Mouse (Mus musculus): Measurements from ENCODE around the gene Cib1. TPM values are rescaled to one million over a fixed set of nuclear protein-coding genes. Genes with fewer than 3 reads are reported as not detected.

Gene Cib1
- total RNA-seq, 2 experiments from 2014 or later, result 50.6 to 54.9 TPM

DNA sequence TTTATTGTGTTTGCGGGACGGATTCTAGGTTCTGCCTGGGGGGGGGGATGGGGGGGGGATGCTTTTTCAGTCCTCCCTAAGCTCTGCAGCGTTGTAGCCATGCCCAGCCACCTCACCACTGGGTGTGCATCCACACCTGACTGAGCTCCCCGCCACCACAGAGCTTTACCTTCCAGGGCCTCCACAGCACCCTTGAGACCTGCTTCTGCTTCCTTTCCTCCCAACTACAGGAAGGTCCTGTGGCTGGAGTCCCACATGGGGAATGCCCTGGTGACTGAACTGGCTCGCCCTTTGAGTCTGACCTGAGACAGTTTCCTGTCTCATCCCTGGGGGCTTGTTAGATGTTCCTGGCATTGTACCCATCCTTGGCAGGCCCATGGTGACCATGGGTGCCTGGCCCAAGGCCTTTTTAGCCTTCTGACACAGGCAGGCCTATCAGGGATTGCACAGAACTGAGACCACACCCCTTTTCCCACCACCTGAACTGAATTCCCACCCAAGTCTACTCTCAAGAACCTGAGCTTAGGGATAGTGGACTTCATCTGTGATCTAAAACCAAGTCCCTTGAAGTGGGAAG, 31.6 kb downstream of the Cib1 start:
- DNase-seq, result peak; percentile 75

DNA sequence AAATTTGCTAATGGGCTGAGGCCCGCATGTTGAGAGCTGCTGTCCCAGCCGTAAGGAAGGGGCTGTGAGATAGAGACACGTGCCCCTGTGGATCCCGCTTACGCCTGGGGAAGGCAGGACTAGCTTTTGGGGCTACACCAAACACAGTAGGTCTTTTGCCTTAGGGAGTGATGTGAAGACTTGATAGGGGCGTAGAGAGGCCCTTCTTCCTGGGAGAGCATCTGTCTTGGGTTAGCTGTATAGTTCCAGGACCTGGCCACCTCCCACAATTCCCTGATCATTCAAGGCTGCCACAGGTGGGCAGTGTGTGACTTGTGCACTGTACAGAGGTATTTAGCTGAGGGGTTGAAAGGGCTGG, 32.0 kb downstream of the Cib1 start:
- DNase-seq, result no peak

DNA sequence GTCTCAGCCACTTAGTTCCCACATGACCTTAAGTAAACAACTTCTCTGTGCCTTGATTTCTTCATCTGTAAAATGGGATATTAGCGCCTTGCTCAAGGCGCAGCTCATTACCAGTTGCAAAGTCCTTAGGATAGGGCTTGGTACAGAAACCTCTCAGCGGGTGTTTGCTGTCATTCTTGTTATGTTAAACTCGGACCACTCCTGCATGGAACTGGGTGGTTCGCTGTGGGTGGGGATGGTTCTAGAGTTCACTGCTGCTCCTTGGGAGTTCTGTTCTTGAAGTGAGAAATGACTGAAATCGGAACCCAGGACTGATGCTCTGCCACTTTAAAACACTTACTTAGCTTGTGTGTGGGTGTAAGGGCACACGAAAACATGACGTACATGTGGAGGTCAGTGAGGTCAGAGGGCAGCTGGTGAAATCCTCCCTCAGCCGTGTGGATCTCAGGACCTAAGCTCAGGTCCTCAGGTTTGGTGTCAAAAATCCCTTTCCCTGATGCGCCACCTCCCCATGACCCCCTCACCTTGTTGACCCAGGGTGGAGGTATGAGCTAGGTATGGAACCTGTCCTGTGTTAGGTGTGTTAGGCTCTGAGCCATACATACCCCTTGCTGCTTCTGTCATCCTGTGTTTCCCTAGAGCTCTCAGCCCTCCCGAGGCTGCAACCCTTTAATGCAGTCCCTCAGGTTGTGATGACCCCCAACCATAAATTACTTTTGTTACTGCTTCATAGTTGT, 32.6 kb downstream of the Cib1 start:
- DNase-seq, result no peak

DNA sequence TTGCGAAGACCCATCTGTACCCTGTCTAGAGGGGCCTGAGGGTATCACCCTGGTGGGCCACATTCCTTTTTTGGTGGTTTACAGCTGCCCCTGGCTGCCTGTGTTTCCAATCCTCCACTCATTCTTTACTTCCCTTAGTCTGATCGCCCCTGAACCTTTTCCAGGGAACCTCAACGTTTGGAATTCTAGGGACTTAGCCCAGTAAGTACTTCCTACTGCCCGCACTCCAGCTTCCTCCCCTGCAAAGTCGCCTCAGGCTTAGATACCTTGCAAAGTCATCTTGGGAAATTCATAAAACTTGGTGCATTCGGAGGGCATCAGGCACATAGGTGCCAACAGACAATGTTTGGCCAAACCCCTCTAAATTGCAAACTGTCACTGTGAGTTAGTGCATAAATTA, 33.3 kb downstream of the Cib1 start:
- DNase-seq, result no peak

DNA sequence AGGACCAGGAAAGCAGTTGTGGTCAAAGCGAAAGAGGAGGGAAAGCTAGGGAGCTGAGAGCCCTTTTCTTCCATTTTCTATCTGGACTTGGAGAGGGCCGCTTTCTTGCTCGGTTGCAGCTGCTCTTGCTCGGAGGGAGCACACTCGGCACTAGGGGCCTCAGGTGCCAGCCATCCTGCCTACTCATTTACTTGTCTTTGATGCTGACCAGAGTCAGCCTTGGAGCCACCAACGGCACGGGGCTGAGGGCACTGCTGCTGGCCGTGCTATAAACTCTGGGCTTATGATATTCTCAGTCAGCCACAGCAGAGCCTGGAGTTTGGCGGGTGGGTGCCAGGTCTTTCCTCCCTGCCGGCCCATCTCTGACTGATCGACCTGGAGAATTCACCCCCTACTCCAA, 33.8 kb downstream of the Cib1 start:
- DNase-seq, result peak; percentile 47

DNA sequence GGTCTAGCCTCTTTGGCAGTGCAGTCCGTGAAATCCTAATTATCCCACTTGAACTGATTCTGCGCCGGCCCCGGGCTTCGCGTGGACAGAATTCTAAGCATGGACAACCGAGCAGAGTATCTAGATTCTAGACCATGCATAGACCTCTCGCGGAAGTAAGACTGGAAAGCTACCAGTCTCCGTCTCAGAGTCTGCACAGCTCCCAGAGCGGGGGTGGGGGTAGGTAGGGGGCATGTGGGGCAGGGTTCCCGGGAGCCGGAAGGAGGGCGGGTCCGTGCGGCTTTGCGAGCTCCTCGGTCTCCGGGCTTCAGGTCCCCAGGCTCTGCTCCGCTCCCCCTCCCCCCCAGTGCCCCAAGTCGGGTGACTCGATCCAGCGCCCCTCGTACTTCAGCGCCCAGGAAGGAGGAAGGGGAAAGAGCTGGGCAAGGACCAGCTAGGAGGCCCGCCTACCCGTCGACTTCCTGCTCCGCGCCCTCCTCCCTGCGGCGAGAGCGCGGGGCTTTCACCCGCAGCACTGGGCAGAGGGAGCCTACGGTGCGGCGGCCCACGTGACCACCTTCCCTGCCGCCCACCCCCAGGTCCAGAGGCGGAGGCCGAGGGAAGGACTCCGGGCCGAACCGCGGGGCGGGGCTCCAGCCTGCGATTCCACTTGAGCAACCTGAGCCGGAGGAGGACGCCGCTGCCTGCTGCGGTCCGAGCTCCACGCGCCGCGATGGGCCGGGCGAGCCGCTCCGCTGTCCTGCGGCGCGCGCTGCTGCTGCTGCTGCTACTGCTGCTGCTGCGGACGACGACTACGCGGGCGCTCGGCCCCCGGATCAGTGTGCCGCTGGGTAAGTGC, 34.5 kb downstream of the Cib1 start:
- peak; percentile 89 for DNase-seq

DNA sequence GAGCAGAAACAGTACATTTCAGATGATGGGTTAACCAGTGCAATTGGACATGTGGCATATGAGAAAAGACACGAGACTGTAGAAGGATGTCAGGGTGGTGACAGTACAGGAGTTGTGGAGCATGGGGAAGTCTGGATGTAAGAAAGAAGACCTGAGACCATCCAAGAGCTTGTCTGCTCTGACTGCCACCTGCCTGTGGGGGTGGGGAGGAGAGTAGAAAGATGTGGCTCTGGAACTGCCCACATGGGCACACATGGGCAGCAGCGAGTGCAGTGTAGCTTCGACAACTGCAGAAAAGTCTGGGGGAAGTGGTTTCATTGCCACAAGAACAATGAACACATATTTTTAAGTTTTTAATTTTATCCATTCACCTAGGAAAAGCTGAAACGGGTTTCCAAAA, 35.2 kb downstream of the Cib1 start:
- no peak for DNase-seq

DNA sequence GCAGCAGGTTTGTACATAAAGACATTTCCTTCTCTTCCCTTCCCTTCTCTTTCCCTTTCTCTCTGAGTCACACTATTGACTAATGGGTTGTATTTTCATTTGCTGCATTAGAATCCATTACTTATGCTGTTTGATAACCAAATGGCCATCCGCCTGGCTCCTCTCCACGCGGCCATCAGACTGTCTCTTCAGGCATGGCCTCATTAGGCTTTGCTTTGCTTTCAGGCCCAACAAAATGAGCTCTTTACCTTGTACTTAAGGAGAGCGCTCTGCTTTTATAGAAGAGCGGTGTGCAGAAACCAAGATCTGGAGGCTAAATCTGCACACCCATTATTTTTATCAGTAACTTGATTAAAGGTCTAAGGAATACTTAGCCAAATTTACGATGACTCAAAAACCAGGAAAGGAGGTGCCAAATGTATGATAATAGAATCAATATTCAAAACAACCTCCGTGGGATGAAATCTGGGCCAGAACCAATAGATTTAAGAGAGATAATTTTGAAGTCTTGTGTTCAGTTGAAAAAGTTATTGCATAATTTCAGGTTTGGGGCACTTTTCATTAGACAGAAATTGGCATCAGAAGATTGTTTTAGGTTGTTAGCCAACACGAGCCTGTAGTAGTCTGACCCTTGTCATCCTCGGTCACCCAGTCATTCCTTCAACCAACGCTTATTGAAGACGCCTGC, 36.9 kb downstream of the Cib1 start:
- DNase-seq, result no peak

DNA sequence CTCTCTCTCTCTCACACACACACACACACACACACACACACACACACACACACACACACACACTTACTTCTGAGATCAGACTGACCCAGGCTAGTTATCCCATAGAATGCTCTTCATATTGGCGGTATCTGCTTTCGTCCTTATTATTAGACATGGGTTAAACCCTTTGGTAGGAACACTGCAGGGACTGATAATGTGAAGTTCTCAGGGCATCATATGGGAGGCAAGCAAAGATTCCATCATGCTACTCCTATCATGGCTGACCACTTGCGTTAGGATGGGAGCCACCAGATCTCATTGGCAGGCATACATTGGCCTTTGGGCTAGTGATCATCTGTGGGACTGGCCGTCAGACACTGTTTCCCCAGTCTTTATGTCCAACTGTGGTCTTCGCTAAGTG, 37.5 kb downstream of the Cib1 start:
- no peak for DNase-seq

DNA sequence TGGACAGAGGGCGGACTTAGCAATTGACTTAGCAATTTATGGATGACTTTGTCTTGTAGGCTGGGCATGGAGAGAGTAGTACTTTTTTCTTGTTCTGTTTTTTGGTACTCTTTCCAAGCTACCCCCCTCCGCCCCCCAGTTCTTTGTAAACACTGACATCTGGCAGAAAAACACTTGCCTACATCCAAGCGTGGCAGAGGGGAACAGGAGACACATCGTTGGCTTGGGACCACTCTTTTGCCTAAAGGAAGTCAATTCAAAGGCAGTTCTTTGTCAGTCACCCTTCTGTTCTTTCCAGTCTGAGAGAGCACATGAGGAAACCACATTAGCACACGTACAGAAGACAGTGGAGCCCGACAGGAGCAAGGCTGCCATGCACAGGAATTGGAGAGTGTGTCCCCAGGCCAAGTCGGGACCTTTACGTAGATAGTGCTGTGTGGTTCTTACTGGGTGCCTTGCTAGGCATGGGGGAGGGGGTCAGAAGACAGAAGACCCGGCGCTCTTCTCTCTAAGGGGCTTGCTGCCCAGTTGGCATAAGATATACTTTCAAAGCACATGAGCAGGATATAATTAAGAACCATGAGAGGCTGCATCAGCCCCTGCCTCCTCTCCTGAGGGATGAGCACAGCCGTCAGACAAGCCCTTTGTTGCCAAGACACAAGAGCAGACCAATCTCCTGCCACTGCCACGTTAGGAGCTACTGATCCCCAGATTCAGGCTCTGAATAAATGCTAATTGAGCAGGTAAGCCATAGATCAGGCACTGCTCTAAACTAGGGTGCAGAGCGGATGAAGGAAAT, 38.5 kb downstream of the Cib1 start:
- DNase-seq, result no peak

DNA sequence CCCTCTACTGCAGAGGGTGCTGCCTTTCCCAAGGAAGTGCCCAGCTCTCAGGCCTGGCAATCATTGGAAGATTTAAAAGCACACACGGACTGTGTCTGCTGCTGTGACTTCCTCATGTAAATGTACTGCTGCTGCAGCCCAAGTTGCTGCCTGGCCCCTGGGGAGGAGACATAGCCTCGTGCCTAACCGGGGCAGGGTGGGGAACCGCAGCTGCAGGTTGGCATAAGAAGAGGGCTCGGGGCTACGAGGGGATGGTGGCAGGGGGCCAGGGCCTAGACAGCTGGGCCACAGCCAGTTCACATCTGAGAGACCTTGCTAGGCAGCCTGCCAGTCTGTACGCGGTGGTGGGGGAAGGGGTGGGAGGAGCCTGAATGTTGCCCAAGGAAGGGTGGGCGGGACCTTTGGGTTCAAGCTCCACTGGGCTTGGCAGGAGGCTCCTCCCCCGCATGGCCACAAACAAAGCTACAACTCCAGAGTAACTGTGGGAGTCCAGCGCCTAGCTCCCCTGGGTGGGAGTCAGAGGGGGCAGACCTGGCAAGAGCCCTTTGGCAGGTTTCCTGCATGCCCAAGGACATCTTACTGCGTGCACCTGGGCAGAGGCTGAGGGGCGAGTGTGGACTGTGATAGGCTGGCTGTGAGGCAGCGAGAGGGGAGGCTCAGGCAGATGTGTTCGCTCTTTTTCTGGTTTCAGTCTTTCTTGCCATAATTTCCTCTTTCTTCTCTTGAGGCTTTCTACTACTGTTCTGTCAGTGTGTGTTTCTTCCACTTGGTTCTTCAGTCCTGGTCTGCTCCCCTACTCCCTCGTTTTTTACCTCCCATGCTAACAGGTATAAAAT, 40.2 kb downstream of the Cib1 start:
- DNase-seq, result peak; percentile 94

DNA sequence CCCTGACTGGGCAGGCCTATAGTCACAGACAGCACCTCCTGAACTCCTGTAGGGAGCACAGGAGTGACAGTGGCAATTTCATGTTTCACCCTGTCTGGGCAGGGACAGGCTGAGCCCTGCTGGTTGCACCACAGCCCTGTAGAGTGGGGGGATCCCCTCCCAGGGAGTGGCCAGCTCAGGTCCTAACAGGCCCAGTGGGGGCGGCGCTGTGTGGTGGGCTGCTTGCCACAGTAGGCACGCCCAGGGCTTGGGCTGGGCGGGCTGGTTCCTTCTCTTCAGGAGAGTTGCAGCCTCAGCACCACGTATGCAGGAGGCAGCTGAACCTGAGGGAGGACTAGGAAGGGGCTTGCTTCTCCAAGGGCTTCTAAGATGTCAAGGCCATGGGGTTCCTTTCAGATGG, 41.2 kb downstream of the Cib1 start:
- peak; percentile 55 for DNase-seq

DNA sequence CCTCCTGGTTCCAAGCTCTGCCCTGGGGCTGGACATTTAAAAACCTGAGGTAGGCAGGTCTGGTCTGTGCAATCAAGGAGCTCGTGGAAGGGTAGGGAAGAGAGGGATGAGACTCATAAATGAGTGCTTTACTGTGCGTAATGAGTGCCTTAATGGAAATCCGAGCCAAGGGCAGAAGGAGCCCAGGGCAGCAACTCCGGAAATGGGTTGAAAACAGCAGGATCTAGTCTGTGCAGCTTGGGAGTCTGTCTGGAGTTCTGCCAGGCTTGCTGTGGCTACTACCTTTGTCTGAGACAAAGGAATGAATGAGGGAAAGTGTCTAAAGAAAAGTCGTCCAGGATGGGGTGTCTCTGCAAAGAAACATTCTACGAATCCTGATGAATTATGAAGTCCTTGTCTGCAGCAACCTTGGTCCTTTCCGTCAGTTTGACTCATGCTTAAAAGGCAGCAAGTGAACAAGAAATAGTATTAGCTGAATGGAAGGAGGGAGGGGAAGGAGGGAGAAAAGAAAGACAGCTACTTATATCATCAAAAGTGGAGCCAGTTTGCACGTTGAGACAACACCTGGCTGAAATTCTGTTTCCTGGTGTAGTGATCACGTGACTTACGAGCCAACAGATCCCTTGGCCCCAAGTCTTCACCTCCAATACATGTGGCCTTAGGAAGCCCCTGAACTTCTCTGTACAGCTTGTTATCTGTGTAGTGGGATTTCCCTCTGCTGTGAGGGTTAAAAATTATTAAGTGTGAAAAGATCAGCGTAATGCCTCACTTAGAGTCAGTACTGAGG, 43.3 kb downstream of the Cib1 start:
- DNase-seq, result peak; percentile 61

DNA sequence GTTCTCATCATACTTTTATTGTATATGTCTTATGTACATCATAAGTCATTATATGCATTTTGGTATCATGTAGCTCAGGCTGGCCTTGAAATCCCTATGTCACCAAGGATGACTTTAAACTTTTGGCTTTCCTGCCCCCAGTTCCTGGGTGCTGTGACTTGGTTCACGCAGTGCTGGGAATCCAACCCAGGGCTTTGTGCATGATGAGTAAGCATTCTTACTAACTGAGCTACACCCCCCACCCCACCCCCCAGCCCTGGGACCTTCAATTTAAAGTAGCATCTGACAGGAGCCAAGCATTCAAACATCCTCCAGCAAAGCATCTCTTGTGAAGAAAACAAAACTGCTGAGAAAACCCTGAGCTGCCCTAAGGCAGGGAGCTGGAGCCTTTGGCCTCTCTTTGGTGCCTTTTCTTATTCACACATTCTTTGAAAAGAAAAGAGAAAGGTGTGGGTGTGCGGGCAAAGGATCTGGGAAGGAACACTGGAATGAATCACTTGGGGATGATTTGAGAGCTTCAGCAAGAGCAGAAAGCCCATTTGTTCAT, 44.0 kb downstream of the Cib1 start:
- no peak for DNase-seq

DNA sequence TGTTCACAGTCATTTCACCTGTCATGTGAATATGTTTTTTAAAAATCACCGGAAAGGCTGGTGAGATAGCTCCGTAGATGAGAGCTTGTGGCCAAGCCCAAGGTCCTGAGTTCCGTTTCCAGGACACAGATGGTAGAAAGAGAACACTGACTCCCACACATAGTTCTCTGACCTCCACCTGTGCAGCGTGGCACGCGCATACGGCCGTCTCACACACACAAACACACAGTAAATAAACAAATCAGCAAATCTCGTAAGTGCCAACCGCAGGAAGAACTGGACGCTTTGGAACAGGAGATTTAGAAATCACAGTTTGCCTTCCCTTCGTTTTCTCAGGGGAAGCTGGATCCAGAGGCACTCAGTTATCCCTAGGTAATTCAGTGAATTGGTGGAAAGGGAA, 45.1 kb downstream of the Cib1 start:
- DNase-seq, result no peak

DNA sequence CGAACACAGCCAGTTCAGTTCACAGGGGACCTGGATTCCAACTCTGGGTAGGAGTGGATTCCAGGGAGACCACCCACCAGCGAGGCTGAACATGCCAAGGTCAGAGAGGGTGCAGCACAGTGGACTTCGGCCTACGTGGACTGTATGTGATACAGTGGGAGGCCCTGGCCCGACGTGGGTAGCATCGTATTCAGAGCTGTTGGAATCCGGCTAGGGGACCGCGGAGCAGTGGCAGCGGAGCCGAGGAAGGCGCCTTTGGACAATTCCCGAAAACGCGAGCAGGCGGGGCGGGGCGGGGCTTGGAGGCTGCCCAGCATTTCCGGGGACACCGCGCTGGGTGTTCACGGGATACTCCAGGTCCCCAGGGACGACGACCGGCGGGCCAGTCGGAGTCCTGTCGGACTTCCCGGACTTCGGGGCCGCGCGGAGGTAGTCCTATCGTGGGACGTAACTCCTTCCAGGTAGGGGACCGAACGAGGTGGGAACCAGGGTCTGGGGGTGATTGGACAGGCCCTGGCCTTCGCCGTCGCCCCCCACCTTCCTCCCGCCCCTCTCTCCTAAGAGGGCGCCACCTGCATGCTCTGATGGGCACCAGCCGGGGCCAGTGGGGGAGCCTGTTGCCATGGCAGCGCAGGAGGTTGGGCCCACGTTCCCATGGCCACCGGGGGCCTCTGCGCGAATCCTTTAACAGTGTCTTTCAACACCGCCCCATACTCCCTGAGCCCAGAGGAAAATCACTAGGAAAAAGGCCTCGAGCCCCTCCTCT, 45.9 kb downstream of the Cib1 start, which contains the start of gene Sema4b:
Gene Sema4b, plus strand, starts transcription at position 311 of the 766 bp plus-strand sequence.
- peak; percentile 98 for DNase-seq

DNA sequence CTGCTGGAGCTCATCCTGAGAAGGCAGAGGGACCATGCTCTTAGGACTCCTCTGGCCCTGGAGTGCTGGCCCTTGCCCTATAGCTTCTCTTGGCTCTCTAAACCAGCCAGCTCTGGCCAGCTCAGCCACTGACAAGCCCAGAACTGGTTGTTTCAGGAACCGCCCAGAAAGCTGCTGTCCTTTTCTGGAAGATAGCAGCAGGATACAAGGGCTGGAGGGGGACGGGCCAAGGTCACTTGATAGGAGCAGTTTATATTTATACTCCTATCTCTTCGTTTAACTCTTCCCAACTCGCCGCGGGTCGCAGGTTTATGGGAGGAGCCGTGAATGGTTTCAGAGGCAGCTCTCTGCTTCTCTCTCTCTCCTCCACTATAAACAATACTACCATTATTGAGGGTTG, 46.6 kb downstream of the Cib1 start:
- peak; percentile 81 for DNase-seq

DNA sequence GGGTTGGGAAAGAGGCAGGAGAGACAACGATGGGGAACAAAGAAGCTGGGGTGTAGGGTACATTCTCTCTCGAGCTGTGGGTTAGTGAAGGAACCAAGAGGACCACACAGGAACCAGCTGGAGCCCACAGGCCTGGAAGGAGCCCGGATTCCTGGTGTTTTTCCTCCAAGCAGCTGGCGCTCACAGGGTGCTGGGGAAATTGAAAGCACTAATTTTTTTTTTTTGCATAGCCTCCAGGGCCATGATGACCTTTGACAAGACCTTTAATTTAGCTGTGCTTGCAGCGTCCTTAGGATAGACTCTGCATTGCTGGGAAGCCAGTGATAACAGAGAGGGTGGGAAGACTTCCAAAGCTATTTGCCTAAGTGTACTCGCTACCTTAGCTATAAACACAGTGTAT, 47.6 kb downstream of the Cib1 start:
- DNase-seq, result no peak

DNA sequence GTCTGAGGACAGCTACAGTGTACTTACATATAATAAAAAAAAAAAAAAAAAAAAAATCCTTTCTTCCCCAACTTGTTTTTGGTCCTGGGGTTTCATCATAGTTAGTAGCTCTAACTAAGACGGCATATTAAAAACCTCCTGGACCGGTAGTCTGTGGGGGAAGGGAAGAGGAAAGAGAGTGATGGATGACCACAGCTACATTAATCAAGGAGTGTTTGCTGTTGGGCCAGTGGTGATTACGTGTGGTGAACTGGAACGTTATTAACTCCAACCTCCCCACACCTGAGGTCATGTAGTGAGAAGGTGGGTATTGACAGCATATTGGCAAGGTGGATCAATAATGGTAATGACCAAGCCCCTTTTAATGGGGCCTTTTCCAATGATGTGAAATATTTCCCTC, 48.1 kb downstream of the Cib1 start:
- DNase-seq, result no peak

All from adrenal gland, postnatal 10 days (tissue).